Mouse (Mus musculus) embryonic stem cell, embryonic (primary cell): ENCODE results near the gene Cenpp.

Experiments used
- CTCF ChIA-PET, 4 experiments: fragments of 300-600 bp in 2 of 4; fragments of 350-600 bp in 2 of 4; sonication (Branson Sonifier 250); formaldehyde crosslinking; loops; one replicate each; lab custom pipeline; 2022; ENCODE audit warnings: inconsistent platforms in 2 of 4; lab: Charles Lee
- POLR2A ChIA-PET, 4 experiments: fragments of 300-600 bp in 2 of 4; fragments of 350-600 bp in 2 of 4; sonication (Branson Sonifier 250); formaldehyde crosslinking; loops; one replicate each; lab custom pipeline; 2022; ENCODE audit warnings: antibody characterized with exemption in 4 of 4, inconsistent platforms in 1 of 4; lab: Charles Lee

Gene Cenpp

GRCm38 (mm10) chr13:49449318-49449749 lies 203.3 kb downstream of the Cenpp start:
- CTCF ChIA-PET: interaction anchor here (0.5 to 2.6 kb wide), 46 partner anchors 8 to 224 kb away, joined by 3 to 17 read pairs (median 3); partner anchors contain the start of genes Bicd2 (in 1 of the 4) and Ippk (in 1 of the 4)

DNA sequence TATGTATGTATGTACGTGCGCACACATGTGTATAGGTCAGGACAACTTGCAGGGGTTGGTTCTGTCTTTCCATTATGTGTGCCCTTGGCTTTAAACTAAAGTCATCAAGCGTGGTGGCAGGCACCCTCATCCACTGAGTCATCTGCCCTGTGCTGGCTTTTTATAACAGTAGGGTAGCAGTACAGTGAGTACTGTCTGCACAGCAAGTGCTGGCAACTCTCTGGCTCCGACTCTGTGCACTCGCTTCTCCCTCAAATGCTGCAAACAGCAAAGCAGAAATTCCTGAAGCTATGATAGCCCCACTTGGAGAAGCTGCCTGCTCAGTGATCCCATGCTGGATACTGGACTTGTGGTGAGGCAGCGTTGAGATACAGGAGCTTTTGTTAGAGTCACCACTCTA lies 208.1 kb downstream of the Cenpp start:
- POLR2A ChIA-PET: interaction anchor here in 2 of 4 experiments (0.9 to 4.6 kb wide), 3 partner anchors 8 to 220 kb away, joined by 3 to 15 read pairs (median 3); partner anchors contain the start of gene Ippk (in 1 of the 2)
- CTCF ChIA-PET: no interaction called here

More at GRCm38 (mm10) chr13:49449318-49449749, 203.3 kb downstream of the Cenpp start:
- POLR2A ChIA-PET: interaction anchor here in 2 of 4 experiments (0.7 to 1.6 kb wide), 8 partner anchors 9 to 202 kb away, joined by 3 to 8 read pairs (median 3); partner anchors contain the start of gene Ippk (in 1 of the 2)

DNA sequence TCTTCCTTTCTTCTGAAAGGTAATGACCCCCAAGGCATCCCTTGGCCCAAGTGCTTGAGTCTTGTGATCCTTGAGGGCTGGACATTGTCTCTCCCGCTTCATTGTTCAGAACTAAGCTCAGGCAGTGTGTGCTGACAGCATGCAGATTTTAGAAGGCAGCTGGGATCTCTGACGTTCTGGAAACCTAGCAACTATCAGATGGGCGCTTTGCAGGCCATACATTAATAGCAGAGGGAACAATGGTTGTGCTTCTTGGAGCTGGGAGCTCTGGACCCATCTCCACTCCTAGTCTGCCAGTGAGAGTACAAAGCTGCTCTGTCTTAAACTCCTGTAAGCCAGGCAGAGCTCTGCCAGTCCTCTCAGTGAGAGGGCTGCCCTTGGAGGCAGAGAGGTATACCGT lies 216.4 kb downstream of the Cenpp start:
- CTCF ChIA-PET: interaction anchor here in 3 of 4 experiments (0.6 to 1.7 kb wide), 3 partner anchors 13 to 383 kb away, joined by 3 to 6 read pairs (median 3); no protein-coding TSS in a partner anchor

DNA sequence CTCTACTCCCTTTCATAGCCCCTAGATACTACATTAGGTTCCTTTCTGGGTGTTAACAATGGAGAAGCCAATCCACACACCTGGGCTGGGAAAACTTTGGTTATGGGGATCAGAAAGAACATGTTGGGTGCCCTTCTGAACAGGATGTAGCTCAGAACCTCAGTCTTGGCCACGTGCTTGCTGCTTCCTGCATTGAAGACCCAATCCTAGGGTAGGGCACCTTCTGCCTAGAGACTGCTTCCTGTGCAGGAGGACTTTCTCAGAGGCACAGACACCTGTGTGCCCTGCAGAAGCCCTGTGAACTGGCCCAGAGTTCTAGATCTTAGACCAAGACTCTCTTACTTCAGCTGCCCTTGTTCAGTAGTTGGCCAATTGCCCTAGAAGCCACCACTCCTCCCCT lies 216.8 kb downstream of the Cenpp start:
- POLR2A ChIA-PET: interaction anchor here in 2 of 4 experiments (0.7 to 1.3 kb wide), 4 partner anchors 9 to 15 kb away, joined by 3 read pairs; partner anchors contain the start of gene Ippk (in 2 of the 2)
- CTCF ChIA-PET: interaction anchor here in 2 of 4 experiments (0.6 to 1.7 kb wide), 2 partner anchors 13 to 383 kb away, joined by 3 to 6 read pairs; no protein-coding TSS in a partner anchor

More for the DNA sequence above, 216.4 kb downstream of the Cenpp start:
- POLR2A ChIA-PET: interaction anchor here in 2 of 4 experiments (0.7 to 1.5 kb wide), 5 partner anchors 7 to 16 kb away, joined by 3 read pairs; partner anchors contain the start of gene Ippk (in 2 of the 2)

DNA sequence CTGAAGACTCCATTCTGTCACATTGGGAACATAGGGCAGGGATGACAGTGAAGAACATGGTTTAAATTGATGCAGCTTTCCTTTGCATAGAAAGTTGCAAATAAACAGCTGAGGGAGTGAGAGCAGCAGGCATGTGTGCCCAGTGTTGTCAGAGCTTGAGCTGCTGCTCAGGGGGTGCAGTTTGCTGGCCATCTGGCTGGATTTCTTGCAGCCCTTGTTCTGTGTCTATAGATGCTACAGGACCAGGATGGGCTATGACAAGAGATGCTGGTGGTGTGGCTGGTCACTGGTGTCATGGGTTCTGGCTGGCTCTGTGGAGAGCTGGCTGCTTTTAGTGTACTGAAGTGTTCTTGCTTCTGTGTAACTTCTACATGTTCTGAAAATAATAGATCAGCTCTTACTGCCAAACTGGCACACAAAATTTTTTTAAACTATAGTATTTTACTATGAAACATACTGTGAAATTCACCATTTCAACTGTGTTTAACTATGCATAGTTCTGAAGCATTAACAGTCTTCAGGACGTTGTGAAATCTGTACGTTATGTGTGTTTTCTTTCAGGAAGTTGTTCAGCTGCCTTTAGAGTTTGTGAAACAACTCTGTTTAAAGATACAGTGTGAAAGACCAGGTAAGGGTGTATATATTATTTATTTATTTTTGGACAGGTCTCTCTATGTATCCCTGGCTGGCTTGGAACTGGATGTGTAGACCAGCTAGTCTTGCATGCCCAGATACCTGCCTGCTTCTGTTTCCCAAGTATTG lies 219.1 kb downstream of the Cenpp start:
- POLR2A ChIA-PET: interaction anchor here in 1 of 4 experiments (5.5 kb wide), 1 partner anchor 12 kb away, joined by 23 read pairs; the partner anchor contains the start of gene Ippk
- CTCF ChIA-PET: no interaction called here

GRCm38 (mm10) chr13:49430529-49430928 lies 222.1 kb downstream of the Cenpp start:
- ChIA-PET CTCF (interaction anchor here in 1 of 4 experiments (1.2 to 1.4 kb wide), 2 partner anchors 19 to 46 kb away, joined by 3 read pairs; no protein-coding TSS in a partner anchor), POLR2A (interaction anchor here in 2 of 4 experiments (1.0 to 5.5 kb wide), 4 partner anchors 9 to 89 kb away, joined by 3 to 23 read pairs (median 4); partner anchors contain the start of genes Ippk (in 2 of the 2) and Bicd2 (in 1 of the 2))

GRCm38 (mm10) chr13:49428042-49428675 lies 224.4 kb downstream of the Cenpp start:
- ChIA-PET CTCF (no interaction called here), POLR2A (interaction anchor here in 2 of 4 experiments (0.8 to 1.6 kb wide), 5 partner anchors 9 to 87 kb away, joined by 3 to 5 read pairs (median 4); no protein-coding TSS in a partner anchor)

DNA sequence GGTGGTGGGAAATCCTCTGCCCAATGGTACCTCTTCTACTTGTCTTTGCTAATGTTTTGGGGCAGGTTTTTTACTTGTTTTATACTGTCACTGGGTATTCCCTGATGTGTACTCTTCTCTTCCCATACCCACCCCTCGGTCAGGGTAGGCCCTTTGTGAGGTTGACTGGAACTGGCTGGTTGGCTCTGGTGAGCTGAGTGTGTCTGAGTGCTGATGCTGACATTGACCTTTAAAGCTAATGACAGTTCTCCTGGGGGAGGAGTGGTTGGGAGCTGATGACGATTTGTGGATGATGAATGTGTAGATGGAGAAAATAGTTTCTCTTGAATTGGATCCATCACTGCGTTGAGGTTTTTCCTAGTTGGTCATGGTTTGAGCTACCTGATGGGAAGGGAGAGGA lies 225.8 kb downstream of the Cenpp start:
- CTCF ChIA-PET: interaction anchor here in 1 of 4 experiments (1.7 kb wide), 1 partner anchor 23 kb away, joined by 5 read pairs; no protein-coding TSS in a partner anchor

DNA sequence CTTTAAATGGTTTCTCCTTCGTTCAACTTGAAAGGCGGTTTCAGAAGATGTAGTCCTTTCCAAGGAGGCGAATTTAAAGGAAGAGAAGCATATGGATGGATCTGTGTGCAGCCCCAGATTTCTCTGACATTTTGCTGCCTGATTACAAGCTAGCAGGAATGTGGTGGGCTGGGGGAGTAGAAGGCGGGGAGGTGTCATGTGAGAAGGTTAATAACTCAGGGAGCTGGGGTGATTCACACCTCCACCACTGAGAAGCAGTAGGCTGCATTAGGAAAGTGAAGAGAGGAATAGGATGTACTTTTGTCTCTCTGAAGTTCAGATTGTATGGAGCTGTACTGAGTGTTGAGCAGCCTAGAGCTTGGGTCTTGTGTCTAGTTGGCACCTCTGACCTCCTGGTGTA lies 230.6 kb downstream of the Cenpp start:
- ChIA-PET CTCF (no interaction called here), POLR2A (interaction anchor here in 3 of 4 experiments (0.7 to 2.7 kb wide), 19 partner anchors 8 to 231 kb away, joined by 3 to 23 read pairs (median 4); partner anchors contain the start of genes Bicd2 (in 3 of the 3), Cenpp (in 2 of the 3) and Nol8 (in 2 of the 3))

More for the DNA sequence above, 225.8 kb downstream of the Cenpp start:
- POLR2A ChIA-PET: interaction anchor here in 2 of 4 experiments (0.6 to 1.8 kb wide), 10 partner anchors 9 to 226 kb away, joined by 3 to 7 read pairs (median 3); partner anchors contain the start of genes Bicd2 (in 2 of the 2), Cenpp (in 1 of the 2) and Nol8 (in 1 of the 2)

GRCm38 (mm10) chr13:49421606-49421917 lies 231.0 kb downstream of the Cenpp start:
- ChIA-PET POLR2A (interaction anchor here in 3 of 4 experiments (0.9 to 2.7 kb wide), 26 partner anchors 9 to 261 kb away, joined by 3 to 23 read pairs (median 4); partner anchors contain the start of genes Bicd2 (in 3 of the 3), Cenpp (in 2 of the 3), Iars (in 2 of the 3) and Nol8 (in 2 of the 3)), CTCF (interaction anchor here in 2 of 4 experiments (0.6 to 0.9 kb wide), 3 partner anchors 27 to 1640 kb away, joined by 3 to 4 read pairs (median 3); no protein-coding TSS in a partner anchor)

DNA sequence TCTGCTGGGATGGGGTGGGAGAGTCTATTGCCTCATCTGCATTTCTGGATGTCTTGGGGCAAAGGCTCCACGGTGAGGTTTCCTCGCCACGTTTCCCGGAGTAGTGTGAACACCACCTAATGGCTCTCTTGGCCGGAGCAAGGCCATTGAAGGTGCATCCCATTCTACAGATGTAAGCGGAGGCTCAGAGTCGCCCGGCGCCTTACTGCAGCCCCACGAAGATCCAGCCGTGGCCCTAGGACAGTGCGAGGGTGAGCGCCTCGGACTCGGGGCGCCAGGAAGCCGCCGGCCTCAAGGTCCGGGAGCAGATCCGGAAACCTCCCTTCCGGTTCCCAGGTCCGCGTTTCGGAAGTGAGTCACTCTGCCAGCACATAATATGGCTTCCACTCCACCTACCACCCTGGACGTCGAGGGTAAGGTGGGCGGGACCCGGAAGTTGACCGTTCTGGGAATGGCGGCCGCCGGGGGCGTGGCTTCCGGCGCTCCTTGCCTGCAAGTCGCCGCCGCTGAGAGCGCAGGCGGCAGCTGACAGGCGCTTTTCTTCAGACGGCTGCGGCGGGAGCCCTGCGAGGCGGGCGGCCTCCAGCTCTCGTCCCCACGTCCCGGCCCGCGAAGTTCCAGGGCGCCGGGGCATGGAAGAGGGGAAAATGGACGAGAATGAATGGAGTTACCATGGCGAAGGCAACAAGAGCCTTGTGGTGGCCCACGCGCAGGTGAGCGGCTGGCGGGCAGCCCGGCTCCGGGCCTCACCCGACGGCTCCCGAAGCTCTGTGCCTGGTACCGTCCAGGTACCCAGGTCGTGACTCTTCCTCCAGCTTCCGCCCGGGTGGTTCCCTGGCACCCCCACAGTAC lies 231.6 kb downstream of the Cenpp start, which contains the start of gene Ippk:
TSS of gene Ippk (plus strand) at position 496 of the 852 bp plus-strand sequence.
- ChIA-PET CTCF (interaction anchor here in 2 of 4 experiments (0.6 to 0.9 kb wide), 3 partner anchors 28 to 1641 kb away, joined by 3 to 4 read pairs (median 3); no protein-coding TSS in a partner anchor), POLR2A (interaction anchor here in 3 of 4 experiments (0.6 to 2.7 kb wide), 30 partner anchors 9 to 261 kb away, joined by 3 to 23 read pairs (median 4); partner anchors contain the start of genes Bicd2 (in 3 of the 3), Cenpp (in 2 of the 3), Iars (in 2 of the 3) and Nol8 (in 2 of the 3))
